Mouse (Mus musculus) liver, embryonic 15.5 days (tissue): Measurements from ENCODE around the gene Eipr1. TPM values are rescaled to one million over a fixed set of nuclear protein-coding genes. Genes with fewer than 3 reads are reported as not detected.

Experiments used
- ATAC-seq: fragments of 200-750 bp; cut with Nextera tagmentation; 2 replicates; pipeline ENCODE4 v1.8.0; 2017; ENCODE audit warnings: moderate number of reproducible peaks, mild to moderate bottlenecking, moderate library complexity; ENCODE audit not compliant: insufficient read depth
- H3K27ac ChIP-seq: fragments of 300-500 bp; sonication (generic); replicated peaks from 2 replicates; pipeline ENCODE4 v1.5.1; 2015; ENCODE audit warnings: mild to moderate bottlenecking, inconsistent platforms
- H3K27me3 ChIP-seq: fragments of 300-500 bp; sonication (generic); 2 replicates; pipeline ENCODE4 v1.6.1; 2015; ENCODE audit warnings: mild to moderate bottlenecking, inconsistent platforms
- H3K36me3 ChIP-seq: fragments of 300-500 bp; sonication (generic); replicated peaks from 2 replicates; pipeline ENCODE4 v1.6.1; 2015; ENCODE audit warnings: moderate library complexity, mild to moderate bottlenecking, inconsistent platforms
- H3K4me1 ChIP-seq: fragments of 300-500 bp; sonication (generic); replicated peaks from 2 replicates; pipeline ENCODE4 v1.6.1; 2015; ENCODE audit warnings: inconsistent platforms
- H3K4me2 ChIP-seq: fragments of 300-500 bp; sonication (generic); 2 replicates; pipeline ENCODE4 v1.6.1; 2015; ENCODE audit warnings: moderate library complexity, mild to moderate bottlenecking, inconsistent platforms
- H3K4me3 ChIP-seq: fragments of 300-500 bp; sonication (generic); replicated peaks from 2 replicates; pipeline ENCODE4 v1.5.1; 2015; ENCODE audit warnings: mild to moderate bottlenecking, inconsistent platforms
- H3K9ac ChIP-seq: fragments of 300-500 bp; sonication (generic); 2 replicates; pipeline ENCODE4 v1.6.1; 2015; ENCODE audit warnings: moderate library complexity, mild to moderate bottlenecking, inconsistent platforms
- H3K9me3 ChIP-seq: fragments of 300-500 bp; sonication (generic); replicated peaks from 2 replicates; pipeline ENCODE4 v1.6.1; 2016; ENCODE audit warnings: inconsistent platforms
- WGBS: fragments of 180-500 bp; shearing (Covaris S2); methylation state at CpG from one replicate; pipeline ENCODE4 v1.1.7; 2015; ENCODE audit warnings: mixed read lengths; ENCODE audit not compliant: insufficient replicate concordance; 5-methylcytosine and 5-hydroxymethylcytosine counted together
- polyA plus RNA-seq: library from polyadenylated mRNA; unstranded; fragments of >200 nt; fragmentation: Nextera tagmentation; extraction: Ambion mirVana; gene quantifications from 2 replicates; pipeline ENCODE4 v1.2.1, GENCODE M21; 2015

Gene Eipr1
- polyA plus RNA-seq, 1 experiment from 2014 or later: 27.1 TPM

DNA sequence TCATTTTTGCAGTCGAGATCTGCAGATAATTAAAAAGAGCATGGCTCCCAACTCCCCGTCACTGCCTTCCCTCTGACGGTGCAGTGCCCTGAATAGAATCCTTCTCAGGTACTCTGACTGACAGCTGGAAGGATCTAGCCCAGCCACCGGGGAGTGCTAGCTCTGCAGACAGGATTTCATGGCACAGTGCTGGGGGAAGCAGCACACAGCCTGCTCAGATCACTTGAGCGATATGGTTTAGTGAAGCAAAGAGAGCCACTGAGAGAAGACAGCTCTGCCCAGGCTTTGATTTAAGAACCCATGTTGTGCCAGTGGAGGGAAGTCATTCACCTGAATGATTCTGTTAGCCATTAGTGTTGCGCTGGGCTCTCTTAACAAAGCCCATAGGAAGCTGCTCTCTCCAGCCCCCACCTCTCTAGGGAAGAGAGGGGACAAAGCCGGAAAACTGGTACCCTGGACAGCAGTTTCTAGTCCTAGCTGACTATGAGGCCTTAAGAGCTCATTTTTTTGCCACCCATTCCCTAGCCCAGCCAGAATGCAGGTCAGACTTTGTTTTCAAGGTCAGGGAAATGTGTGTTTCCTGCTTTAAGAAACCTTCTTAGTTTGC is 137.6 kb downstream of the Eipr1 start:
- H3K36me3 ChIP-seq: no peaks in the 10 kb centered on the region
- H3K4me2 ChIP-seq: no peak overlapping the region
- H3K9ac ChIP-seq: no peak overlapping the region
- no peak for ATAC-seq
- no peaks in the 10 kb centered on the region for H3K27me3 ChIP-seq
- H3K27ac ChIP-seq: no peak overlapping the region
- no peaks in the 10 kb centered on the region for H3K4me1 ChIP-seq
- H3K4me3 ChIP-seq: no peak overlapping the region
- 0 out of 2 replicates have a peak, but pooled peaks cover 2% of the 10 kb centered on the region for H3K9me3 ChIP-seq
- WGBS: 51% methylated on average over 7 of the region's 7 CpGs

DNA sequence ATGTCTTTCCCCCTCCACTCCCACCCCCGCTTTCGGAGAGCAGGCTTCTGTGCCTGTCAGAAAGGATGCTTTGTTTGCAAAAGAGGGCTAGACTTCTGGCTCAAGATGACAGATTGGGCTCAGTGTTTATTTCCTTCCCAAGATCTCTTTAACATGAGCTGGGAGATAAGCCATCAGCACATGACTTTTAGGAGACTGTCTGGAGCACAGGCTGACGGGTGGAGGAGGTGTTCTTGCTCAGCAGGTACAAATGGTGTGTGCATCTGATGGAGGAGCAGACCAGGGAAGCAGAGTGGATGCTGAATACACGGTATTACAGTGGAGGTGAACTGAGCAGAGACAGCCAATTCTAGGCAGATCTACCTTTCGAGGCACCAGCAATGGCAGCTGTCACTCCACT is 139.9 kb downstream of the Eipr1 start:
- 52% methylated on average over 5 of the region's 5 CpGs for WGBS

DNA sequence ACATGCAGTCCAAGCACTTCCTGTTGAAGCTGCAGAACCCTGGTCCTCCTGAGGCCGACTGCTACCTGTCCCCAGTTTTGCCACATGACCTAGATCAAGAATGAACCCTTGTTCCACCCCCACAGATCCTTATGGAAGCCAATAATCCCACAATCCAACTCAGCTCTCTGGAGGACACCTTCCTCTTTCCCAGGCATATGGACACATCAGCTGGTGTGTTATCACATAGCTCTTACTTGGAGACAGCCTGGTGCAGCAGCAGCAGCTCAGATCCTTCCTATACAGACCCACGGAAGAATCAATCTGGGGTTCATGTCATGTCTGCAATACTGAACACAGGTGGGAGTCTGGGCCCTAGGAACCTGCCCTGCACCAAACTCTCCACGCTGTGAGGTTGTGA is 145.0 kb downstream of the Eipr1 start:
- no peak overlapping the region for H3K4me2 ChIP-seq
- no peaks in the 10 kb centered on the region for H3K9me3 ChIP-seq
- no peaks in the 10 kb centered on the region for H3K36me3 ChIP-seq
- H3K9ac ChIP-seq: no peak overlapping the region
- H3K4me1 ChIP-seq: no peaks in the 10 kb centered on the region
- no peaks in the 10 kb centered on the region for H3K27me3 ChIP-seq
- WGBS: 59% methylated on average over 3 of the region's 3 CpGs
- H3K4me3 ChIP-seq: no peak overlapping the region
- no peak for ATAC-seq
- H3K27ac ChIP-seq: no peak overlapping the region

More for the DNA sequence above, 139.9 kb downstream of the Eipr1 start:
- no peaks in the 10 kb centered on the region for H3K36me3 ChIP-seq
- no peak overlapping the region for H3K27ac ChIP-seq
- ATAC-seq: no peak
- H3K27me3 ChIP-seq: no peaks in the 10 kb centered on the region
- H3K9me3 ChIP-seq: no peaks in the 10 kb centered on the region
- H3K9ac ChIP-seq: no peak overlapping the region
- no peak overlapping the region for H3K4me2 ChIP-seq
- no peaks in the 10 kb centered on the region for H3K4me1 ChIP-seq
- H3K4me3 ChIP-seq: no peak overlapping the region

DNA sequence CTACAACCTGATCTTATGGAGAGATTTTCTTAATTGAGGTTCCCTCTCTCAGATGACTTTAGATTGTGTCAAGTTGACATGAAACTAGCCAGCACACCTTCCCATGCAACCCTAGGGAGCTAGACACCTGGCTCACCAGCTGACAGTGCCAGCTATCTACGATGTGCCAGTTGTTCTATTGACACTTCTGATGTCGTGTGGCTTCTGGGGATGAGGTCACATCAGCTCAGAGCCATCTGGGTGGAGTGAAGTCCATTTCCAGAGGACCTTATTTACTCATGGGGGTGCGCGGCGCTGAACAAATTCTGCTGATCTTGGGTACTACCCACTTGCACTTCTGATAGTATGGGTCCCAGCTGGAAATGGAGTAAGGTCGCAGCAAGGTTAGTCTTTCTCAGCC is 146.7 kb downstream of the Eipr1 start:
- 63% methylated on average over 6 of the region's 6 CpGs for WGBS
- Histone ChIP-seq H3K9ac (no peak overlapping the region), H3K36me3 (no peaks in the 10 kb centered on the region), H3K9me3 (no peaks in the 10 kb centered on the region), H3K4me3 (no peak overlapping the region), H3K27me3 (no peaks in the 10 kb centered on the region), H3K4me1 (no peaks in the 10 kb centered on the region), H3K27ac (no peak overlapping the region), H3K4me2 (no peak overlapping the region)
- ATAC-seq: no peak

DNA sequence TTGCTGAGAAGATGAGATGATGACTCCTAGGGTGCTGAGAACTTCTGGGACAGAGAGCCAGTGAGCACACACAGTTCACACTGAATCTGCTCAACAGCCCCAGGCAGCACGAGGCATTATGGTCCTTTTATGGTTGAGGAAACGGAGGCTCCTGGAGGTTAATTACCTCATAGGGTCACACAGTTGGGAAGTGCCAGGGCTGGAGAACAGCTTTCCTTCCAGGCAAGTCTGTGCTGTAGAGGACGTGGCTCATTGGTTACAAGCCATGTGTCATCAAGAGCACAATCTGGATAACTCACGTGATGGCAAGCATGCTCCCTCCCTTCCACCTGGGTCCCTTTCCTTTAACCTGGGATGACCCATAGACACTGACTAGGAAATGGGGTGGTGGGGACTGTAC is 148.1 kb downstream of the Eipr1 start:
- Histone ChIP-seq H3K4me2 (no peak overlapping the region), H3K27ac (no peak overlapping the region), H3K9ac (no peak overlapping the region), H3K4me3 (no peak overlapping the region), H3K27me3 (no peaks in the 10 kb centered on the region), H3K4me1 (no peaks in the 10 kb centered on the region), H3K36me3 (no peaks in the 10 kb centered on the region), H3K9me3 (no peaks in the 10 kb centered on the region)
- no peak for ATAC-seq
- 33% methylated on average over 4 of the region's 4 CpGs for WGBS

DNA sequence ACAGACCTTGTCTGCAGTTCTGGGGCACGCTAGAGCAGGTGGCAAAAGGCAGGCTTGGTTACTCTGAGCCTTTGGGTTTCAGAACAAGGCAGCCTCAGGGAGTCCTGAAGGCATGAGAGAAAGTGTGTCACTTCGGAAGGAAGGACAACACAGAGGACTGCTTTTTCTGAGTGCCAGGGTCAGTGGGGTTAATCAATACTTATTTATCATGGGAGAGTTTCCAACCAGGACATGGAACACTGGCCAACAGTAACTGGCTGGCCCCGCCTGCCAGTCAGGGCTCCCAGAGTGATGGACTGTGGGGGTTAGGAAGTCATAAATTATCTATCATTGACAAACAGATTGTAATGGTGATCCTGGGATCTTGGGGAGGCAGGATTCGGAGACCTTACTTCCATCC is 148.7 kb downstream of the Eipr1 start:
- 47% methylated on average over 4 of the region's 4 CpGs for WGBS
- no peaks in the 10 kb centered on the region for H3K9me3 ChIP-seq
- no peak overlapping the region for H3K4me2 ChIP-seq
- H3K36me3 ChIP-seq: no peaks in the 10 kb centered on the region
- H3K4me1 ChIP-seq: no peaks in the 10 kb centered on the region
- no peak overlapping the region for H3K27ac ChIP-seq
- H3K9ac ChIP-seq: no peak overlapping the region
- no peak for ATAC-seq
- H3K27me3 ChIP-seq: no peaks in the 10 kb centered on the region
- H3K4me3 ChIP-seq: no peak overlapping the region

DNA sequence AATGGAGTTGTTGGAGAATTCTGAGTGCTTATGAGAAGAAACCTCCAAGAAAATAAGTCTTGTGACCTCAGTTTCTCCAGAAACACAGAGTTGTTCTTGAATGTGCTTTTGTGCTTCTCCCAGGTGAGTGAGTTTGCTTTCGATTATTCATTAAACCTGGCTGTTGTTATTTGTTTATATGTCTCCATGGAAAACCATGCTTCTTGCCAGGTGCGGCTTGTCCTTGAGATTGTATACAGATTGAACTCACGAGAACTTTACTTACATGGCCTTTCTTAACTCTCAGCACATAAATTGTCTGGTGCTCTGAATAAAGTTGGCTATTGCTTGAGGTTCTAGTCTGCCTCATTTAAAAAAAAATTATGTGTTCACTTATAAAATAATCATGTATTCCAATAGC is 150.5 kb downstream of the Eipr1 start:
- Histone ChIP-seq H3K4me1 (no peaks in the 10 kb centered on the region), H3K4me3 (no peak overlapping the region), H3K9me3 (no peaks in the 10 kb centered on the region), H3K27me3 (no peaks in the 10 kb centered on the region), H3K4me2 (no peak overlapping the region), H3K36me3 (no peaks in the 10 kb centered on the region), H3K9ac (no peak overlapping the region), H3K27ac (no peak overlapping the region)
- no peak for ATAC-seq
- 60% methylated on average over 3 of the region's 3 CpGs for WGBS

DNA sequence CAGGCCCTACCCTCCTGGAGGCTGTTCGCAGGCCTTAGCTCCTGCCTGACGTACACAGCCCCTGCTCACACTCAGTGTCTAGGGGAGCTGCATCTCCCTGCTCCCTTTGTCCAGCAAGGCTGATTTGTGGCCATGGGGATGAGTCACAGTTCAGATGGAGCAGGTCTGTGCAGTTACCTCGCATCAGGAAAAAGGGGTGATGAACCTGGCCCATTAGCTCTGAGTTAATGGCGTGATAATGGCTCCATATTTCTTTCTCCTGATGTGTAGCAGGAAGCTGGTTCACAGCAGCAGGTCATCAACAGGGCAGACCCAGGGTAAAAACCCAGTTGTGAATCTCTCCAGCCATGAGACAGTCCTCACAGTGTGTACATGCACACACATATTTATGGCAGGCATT is 151.5 kb downstream of the Eipr1 start:
- Histone ChIP-seq H3K4me3 (no peak overlapping the region), H3K27ac (no peak overlapping the region), H3K9ac (no peak overlapping the region), H3K4me2 (no peak overlapping the region), H3K9me3 (no peaks in the 10 kb centered on the region), H3K27me3 (no peaks in the 10 kb centered on the region), H3K36me3 (no peaks in the 10 kb centered on the region), H3K4me1 (no peaks in the 10 kb centered on the region)
- ATAC-seq: no peak
- 59% methylated on average over 4 of the region's 4 CpGs for WGBS

DNA sequence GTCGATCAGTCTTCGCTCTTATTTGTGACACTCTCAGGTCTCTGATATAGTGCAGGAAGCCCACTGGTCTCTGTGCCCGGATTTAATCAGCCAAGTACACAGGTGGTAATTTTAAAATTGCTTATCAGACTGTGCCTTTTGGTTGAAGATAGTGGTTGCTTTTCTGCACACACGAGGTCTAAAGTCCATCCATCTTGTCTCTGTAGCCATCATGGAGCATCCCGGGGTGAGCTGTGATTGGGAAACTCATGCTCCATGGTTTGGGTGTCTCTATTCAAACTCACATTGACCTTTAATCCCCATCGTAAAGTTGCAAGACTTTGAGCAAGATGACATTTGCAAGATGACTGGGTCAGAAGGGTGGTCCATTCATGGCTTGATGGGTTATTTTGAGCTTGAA is 153.9 kb downstream of the Eipr1 start:
- 40% methylated on average over 6 of the region's 6 CpGs for whole genome bisulfite sequencing
- H3K4me3 ChIP-seq: no peak overlapping the region
- no peaks in the 10 kb centered on the region for H3K27me3 ChIP-seq
- H3K36me3 ChIP-seq: no peaks in the 10 kb centered on the region
- H3K9me3 ChIP-seq: no peaks in the 10 kb centered on the region
- H3K9ac ChIP-seq: no peak overlapping the region
- H3K4me2 ChIP-seq: no peak overlapping the region
- no peak for ATAC-seq
- no peak overlapping the region for H3K27ac ChIP-seq
- H3K4me1 ChIP-seq: no peaks in the 10 kb centered on the region

DNA sequence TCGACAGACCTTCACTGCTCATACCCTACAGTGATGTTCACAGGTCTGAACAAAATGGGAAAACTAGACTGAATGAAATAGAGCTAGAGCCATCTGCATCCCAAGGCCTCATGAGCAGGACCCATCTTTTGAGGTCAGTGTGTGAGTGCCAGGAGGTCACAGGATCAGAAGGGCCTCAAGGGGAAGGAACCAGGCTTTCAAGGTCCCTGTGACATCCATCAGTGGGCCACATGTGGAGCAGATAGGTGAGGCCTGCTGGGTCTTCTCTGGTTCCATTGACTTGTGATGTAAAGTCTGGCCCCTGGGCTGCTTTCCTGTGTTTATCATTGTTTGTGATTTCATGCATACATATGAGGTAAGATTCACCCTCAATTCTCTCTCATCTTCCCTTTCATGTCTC is 154.4 kb downstream of the Eipr1 start:
- Histone ChIP-seq H3K9me3 (no peaks in the 10 kb centered on the region), H3K4me2 (no peak overlapping the region), H3K36me3 (no peaks in the 10 kb centered on the region), H3K9ac (no peak overlapping the region), H3K4me3 (no peak overlapping the region), H3K27ac (no peak overlapping the region), H3K4me1 (no peaks in the 10 kb centered on the region), H3K27me3 (no peaks in the 10 kb centered on the region)
- ATAC-seq: no peak
- 25% methylated on average over 1 of the region's 1 CpGs for WGBS

DNA sequence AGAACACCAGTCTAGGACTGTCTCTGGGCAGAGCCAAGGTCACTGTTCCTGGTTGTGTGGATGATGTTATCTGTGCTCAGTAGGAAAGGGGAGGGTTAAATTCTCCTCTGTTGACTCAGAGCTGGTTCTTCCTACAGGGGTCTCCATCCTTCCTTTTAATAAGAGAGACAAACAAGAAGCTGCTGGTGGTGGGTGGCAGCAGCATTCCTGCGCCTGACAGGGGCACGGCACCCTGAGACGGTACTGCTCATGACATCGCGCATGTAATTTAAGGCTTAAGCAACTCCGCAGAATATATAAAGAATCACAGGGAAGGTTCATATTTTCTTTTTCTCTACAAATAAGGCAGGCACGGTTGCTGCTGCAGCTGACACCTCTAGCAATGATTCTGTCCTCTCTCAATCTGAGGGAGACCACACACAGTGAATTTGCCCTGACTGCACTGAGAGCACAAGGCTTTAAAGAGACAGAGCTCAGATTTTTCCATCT is 155.2 kb downstream of the Eipr1 start:
- no peak overlapping the region for H3K4me3 ChIP-seq
- WGBS: 44% methylated on average over 7 of the region's 7 CpGs
- no peak overlapping the region for H3K9ac ChIP-seq
- H3K27ac ChIP-seq: no peak overlapping the region
- no peaks in the 10 kb centered on the region for H3K27me3 ChIP-seq
- H3K4me1 ChIP-seq: no peaks in the 10 kb centered on the region
- no peaks in the 10 kb centered on the region for H3K36me3 ChIP-seq
- no peak overlapping the region for H3K4me2 ChIP-seq
- no peak for ATAC-seq
- no peaks in the 10 kb centered on the region for H3K9me3 ChIP-seq

DNA sequence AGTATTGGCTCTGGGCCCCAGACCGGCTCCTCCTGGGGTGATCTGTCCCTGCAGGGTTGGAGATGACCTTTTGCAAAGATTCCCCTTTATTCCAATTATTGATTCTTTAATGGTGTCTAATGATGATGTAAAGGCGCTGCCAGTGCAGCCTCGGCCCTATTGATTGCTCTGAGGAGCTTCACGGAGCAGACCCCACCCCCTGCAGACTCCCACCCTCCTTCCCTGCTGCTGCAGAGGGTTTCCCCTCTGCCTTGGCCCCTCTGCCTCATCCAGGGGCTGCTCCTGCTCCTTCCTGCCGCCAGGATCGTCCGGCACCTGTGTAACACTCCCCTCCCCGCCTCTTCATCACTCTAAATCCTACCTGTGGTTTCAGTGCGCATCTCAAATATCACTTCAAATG is 156.2 kb downstream of the Eipr1 start:
- H3K9ac ChIP-seq: no peak overlapping the region
- no peaks in the 10 kb centered on the region for H3K4me1 ChIP-seq
- H3K27ac ChIP-seq: no peak overlapping the region
- H3K9me3 ChIP-seq: no peaks in the 10 kb centered on the region
- WGBS: 39% methylated on average over 9 of the region's 9 CpGs
- H3K27me3 ChIP-seq: no peaks in the 10 kb centered on the region
- ATAC-seq: no peak
- no peaks in the 10 kb centered on the region for H3K36me3 ChIP-seq
- no peak overlapping the region for H3K4me2 ChIP-seq
- H3K4me3 ChIP-seq: no peak overlapping the region
